Mouse (Mus musculus): Measurements from ENCODE around the gene Phrf1.

Gene Phrf1

DNA sequence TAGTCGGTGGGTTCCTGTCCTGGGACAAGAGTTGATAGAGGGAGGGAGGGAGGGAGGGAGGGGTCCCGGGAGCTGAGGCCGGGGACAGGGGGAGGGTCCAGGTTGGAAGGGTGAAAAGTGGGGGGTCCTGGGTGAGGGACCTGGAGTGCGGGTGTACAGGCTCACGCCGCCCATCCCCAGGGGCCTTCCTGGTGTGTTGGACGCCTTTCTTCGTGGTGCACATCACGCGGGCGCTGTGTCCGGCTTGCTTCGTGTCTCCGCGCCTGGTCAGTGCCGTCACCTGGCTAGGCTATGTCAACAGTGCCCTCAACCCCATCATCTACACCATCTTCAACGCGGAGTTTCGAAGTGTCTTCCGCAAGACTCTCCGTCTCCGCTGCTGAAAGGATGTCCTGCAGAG lies 65.9 kb downstream of the Phrf1 start:
- DNase-seq: no peak

DNA sequence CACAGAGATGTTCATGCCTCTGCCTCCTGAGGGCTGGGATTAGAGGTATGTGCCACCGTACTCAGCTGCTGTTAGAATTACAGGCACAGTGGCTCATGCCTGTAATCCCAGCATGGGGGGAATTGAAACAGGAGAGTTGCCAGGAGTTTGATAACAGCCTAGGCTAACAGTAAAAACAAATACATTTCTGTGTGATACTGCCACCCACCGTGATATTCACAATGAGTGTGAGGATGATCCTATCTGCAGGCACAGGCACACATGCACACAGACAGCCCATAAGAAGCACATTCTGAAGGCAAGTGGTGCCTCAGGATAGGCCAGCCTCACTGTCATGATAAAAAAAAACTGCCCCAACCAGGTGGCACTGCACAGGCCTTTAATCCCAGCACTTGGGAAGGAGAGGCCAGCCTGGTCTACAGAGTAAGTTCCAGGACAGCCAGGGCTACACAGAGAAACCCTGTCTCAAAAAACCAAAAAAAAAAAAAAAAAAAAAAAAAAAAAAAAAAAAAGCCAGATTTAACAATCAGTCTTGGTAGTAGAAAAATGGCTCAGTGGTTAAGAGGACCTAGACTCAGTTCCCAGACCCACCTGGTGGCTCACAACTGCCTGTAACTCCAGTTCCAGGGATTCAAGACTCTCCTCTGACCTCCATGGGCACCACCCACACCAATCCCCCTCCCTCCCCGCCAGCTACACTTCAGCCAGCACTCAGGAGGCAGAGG lies 69.5 kb downstream of the Phrf1 start:
- no peak for DNase-seq

DNA sequence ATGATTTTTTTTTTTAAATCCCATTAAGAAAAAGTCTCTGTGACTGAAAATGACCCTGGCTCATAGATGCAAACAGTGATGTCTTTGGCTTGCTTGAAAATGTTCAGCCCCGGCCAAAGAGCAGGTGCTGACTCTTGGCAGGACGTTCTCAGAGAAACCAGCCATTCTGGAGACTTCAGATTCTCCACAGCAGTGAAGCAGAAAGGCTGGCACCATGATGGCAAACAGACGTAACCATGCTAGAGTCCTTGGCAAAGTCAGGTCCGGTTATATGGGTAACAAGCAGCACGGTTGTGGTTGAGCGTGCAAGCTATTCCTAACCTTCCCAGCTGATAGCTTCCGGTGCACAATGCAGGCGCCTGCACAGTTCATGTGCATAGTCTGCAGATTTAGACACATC lies 70.6 kb downstream of the Phrf1 start:
- DNase-seq: peak; percentile 89

DNA sequence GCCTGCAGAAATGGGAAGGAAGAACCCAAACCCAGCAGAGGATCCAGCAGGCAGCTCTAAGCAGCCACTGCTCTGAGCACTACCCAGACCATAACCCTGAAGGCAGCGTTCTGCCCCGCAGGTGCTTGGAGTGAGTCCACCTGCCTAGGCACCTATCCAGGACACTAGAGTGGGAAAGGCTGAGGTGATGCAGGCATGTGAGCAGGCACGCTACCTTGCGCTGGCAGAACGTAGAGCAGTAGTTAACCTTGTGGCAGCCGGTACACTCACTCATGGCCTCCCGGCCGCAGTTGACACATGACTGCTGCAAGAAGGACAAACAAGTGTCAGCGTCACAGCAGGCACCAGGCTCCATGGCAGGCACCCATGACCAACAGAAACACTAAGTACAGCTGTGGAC lies 72.8 kb downstream of the Phrf1 start:
- DNase-seq: peak; percentile 83

DNA sequence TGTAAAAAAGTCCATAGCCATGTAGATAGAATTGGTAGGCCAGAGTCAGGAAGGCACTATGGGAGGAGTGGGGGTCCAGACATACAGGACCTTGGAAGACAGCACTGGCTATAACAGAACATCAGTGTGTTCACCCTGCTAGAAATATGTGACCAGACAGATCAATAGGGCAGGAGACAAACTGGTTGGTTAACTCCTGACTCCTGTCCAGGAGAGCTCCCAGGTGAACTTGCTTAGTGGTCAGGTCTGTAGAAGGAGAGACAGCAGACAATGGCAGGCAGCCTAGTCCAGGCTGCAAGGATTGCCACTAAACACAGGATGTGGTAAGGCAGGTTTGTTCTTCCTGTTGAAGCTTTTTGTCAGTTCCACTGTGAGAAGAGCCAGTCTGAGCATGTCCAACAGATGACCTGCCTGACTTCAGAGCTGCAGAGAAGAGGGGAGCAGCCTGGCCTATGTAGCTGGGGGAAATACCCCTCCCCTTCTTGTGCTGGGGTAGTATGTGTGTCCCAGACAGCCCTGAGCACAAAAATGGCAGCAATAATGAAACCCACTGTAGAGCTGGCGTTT lies 74.2 kb downstream of the Phrf1 start:
- DNase-seq: no peak

DNA sequence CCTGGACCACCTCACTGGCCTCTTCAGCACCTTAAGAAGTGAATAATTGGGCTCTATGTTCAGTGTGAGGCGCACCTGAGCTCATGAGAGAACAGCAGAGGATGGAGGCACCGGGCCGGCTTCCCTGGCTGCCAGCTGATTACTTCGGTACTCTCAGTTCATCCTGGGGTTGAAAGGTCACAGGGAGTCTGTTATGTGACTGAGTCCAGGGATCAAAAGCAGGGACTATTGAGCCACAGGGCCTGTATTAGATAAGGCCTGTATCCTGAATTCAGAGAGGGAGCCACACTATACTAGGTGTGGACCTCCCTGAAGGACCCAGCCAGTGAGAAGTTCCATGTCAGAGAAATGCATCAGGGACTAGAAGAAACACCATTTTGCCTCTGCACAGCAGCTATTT lies 76.0 kb downstream of the Phrf1 start:
- no peak for DNase-seq

Measured in cerebellum, adult 9-10 months (tissue).